Mouse (Mus musculus): Measurements from ENCODE around the gene Trit1.

DNA sequence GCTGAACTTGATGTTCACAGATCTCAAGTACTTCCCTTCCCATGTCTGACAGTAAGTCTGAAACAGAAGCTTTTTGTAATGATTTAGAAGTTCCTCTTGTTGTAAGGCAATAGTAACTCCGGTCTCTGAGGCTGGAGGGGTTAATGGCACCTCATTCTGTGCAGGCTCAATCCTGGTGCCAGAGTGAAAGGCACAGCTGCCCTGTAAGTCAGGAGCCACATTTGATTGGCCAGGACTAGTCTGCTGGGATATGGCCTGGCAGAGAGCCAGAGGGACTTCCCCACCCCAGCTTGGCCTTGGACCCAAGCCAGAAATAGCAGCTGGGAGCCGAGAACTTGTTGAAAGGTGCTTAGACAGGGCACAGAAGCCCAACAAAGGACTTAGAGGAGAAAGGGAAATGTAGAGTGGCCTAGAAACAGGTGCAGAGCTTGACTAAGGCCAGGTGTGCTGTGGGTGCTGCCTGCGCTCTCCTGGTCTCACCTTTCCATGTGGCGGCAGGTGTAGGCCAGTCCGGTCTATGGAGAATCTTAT is 34.3 kb downstream of the Trit1 start:
- TF ChIP-seq CTCF (IDR thresholded peaks at IDR 0.05; ENCODE audit: low read depth, low read length) (no peak), POLR2A (IDR thresholded peaks at IDR 0.05; ENCODE audit: extremely low read depth, insufficient read depth, low read length) (no peak)
